Mouse (Mus musculus) layer of hippocampus, postnatal 10 days (tissue): ENCODE data around the gene Tcf12. TPM values are rescaled to one million over a fixed set of nuclear protein-coding genes. Genes with fewer than 3 reads are reported as not detected.

Experiments
- DNase-seq, 2 experiments: peaks; one replicate each; pipeline ENCODE4 v3.0.0; 2021; ENCODE audit warnings: low spot score in 2 of 2
- total RNA-seq, 2 experiments: library from RNA; stranded (reverse); gene quantifications; 2 replicates each; pipeline ENCODE4 v1.2.3; 2021

The Tcf12 gene
- total RNA-seq, 2 experiments from 2014 or later, result 57.4 to 64.2 TPM

DNA sequence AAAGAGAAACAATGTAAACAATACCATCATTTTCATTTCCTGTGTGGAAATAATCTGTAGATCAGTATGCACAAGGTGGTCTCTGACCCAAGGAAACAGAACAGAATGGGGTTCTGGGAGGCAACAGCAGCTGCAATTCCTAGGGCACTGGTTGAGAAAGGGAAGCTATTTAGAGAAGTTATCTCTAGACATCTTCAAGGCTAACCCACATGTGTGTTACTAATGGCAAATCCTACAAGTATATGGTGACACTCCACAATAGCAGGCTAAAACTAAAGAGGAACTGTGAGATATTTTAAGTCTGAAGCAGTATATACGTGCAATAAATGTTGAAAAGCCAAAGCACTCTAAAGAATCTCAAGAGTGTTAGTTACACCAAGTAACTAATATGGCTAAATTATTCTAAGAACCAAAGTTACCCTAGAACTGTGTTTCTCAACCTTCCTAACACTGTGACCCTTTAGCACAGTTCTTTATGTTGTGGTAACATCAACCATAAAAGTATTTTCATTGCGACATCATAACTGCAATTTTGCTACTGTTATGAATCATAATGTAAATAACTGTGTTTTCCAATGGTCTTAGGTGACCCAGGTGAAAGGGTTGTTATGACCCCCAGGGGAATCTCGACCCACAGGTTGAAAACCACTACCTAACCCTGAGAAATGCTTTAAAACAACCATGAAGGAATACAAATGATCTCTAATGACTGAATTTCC lies 22.6 kb downstream of the Tcf12 start:
- no peak for DNase-seq

DNA sequence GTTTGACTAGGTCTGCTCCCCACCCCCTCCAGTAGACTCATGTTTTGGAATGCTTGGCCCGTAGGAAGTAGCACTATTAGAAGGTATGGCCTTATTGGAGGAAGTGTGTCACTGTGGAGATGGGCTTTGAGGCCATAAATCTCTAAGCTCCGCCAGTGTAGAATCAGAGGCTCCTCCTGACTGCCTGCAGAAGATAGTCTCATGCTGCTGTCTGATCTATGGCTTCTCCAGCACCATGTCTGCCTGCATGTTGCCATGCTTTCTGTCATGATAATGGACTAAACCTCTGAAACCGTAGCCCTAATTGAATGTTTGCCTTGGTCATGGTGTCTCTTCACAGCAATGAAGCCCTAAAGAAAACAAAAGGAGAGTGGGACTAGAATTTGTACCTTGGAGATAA lies 26.7 kb downstream of the Tcf12 start:
- no peak for DNase-seq

DNA sequence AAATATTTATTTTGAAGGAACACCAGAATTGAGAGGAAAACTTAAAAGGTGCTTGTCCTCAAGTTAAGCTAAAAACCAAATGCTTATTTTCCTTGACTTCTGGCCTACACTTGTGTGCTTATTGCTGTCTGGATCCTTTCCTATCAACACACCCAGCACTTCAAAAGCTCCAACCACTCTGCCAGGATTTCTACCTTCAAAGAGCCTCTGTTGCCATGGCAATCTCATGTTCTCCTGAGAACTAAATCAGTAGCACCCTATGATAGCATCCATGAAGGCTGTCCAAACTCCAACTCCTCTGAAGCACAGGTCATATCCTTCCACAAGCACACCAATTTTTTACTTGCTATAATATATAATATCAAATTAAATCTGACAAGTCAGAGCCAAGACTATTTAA lies 27.5 kb downstream of the Tcf12 start:
- DNase-seq, result no peak

DNA sequence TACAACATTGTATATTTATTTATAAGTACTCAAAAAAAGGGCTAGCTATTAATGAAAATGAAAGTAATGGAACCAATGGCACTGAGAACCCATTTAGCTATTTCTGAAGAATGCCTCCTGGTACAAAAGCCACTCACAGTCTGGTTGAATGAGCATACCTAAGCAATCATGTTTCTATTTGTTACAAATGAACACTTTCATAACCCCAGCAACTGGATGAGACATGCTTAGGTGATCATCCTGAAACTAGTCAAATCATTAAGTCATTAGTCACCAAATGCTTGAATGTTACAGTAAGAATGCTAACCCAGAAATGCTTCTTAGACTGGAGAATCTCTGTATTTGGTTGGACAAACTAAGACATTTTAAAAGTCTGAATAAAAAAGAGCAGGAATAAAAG lies 35.5 kb downstream of the Tcf12 start:
- DNase-seq, result no peak

DNA sequence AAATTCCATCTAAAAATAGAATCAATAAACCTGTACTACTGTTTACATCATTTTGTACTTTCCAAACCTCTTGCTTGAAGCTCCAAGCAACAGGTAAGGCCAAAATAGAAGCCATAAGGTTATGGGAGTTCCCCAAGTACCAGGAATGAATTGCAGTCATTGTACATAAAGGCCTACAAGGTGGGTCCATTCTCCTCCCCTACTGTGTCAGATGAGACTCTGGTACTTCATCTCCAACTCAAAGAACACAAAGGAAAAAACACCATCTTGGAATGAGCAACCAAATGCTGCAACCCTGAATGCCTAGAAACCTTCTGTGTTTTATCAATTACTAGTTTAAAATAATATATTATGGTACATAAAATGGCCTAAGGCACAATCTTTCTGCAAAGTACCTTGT lies 45.5 kb downstream of the Tcf12 start:
- no peak for DNase-seq

DNA sequence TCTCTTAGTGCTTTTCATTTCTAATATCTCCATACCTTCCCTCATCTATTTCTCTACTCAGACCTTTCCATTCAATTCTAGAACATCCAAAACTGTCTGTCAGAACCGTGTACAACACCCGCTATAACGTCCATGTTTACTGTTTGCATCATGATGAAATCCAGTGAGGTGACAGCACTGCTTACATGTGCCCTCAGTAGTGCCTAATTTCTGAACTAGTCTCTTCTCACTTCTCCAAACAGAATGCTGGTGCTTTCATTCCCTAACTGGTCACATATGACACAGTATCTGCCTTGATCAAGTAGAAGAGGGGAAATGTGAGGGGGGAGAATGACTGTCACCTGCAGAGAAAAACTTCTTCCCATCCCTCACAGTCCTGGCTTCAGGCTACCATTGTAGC lies 58.5 kb downstream of the Tcf12 start:
- DNase-seq, result no peak

DNA sequence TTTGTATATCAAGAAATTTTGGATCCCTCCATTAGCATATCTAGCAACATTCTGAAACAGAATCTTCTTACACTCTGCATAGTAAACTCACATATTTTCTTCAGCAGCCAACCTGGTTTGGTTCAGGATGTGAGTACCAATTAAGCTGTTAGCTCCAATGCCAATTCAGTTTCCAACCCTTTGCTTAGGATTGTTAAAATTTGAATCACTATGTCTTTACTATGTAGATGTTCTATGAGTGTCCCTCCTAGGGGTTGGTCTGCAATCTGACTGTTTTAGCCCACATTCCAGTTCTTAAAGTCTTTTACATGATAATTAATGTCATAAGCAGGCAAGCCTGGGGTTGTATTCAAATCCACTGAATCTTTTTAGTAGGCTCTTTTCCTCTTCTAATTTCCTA lies 71.5 kb downstream of the Tcf12 start:
- no peak for DNase-seq

DNA sequence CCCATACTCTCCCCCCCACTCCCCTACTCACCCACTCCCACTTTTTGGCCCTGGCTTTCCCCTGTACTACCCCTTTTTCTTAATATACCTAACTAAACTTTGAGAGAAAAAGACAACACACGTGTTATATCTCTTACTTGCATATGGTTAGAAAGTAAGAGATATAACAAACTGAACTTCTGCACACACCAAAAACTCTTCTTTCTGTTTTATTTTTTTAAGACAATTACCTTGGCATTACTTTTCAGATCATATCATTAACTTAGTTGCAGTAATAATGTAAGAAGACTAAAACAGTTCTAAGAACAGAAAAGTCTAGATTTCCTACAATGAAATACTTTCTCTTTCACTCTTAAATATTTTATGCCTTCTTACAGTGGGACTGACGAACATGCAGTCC lies 72.3 kb downstream of the Tcf12 start:
- no peak for DNase-seq

DNA sequence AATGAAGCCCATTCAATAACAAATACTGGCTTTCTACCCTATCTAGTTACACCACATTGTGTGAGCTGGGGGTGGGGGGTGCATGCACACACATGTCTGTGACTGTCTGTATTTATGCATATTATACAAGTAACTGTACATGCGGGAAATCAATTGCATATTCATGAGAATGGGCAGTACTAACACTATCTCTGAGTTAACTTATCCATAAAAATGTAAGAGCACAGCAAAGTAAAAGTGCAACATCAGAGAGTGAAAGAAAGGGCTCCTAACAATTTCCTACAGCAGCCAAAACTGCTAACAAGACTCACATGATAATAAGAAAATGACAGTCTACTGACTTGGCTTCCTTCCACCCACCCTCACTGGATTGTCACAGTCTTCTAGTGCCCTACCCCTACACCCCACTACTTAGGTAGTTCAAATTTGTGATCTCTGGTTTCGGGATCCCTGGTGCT lies 74.6 kb downstream of the Tcf12 start:
- DNase-seq, result no peak

DNA sequence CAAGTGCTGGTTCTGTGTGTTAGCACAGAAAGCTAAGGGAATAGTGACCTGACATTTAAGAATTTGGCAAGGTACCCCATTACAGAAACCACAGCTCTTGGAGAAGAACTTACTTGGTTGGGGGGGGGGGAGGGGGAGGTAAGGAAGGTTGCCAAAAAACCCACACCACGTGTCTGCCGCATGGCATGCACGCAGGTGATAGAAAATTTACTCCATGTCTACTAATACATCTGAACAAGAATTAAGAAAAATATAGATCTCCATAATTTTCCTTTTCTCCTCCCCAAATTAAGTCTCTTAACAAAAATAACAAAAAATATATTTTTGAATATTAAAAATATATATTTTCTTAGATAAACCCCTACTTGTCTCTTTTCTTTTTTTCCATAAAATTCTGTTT lies 75.4 kb downstream of the Tcf12 start:
- no peak for DNase-seq

DNA sequence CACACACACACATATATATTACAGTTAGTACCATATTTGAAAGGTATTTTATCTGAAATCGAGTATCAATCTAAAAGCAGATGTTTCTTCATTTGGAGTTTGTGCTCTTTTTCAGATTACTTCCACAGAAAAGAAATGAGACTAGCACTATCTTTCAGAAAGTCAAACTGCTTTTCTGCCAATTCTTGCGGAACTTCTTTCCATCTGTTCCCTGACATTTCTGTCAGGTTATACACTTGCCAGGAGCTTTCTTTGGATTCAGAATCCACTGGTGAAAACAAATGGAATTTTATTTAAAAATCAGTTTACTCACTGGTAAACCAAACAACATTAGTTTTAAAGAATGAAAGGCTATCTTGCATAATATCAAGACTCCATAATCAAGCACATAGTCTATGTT lies 78.4 kb downstream of the Tcf12 start:
- no peak for DNase-seq

DNA sequence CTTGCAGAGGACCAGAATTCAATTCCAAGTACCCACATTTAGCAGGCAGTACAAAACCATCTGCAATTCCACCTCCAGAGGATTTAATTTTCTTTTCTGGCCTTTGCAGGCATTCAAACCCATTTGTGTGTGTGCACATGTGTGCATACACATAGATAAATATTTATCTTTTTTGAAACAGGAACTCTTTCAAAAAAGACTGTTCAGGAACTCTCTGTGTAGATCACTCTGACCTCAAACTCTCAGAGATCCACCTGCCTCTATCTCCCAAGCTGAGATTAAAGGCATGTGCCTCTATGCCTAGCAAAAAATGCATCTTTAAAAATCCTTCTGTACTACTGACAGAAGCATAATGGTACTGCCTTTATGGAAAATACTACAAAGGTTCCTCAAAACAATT lies 81.4 kb downstream of the Tcf12 start:
- DNase-seq, result no peak

DNA sequence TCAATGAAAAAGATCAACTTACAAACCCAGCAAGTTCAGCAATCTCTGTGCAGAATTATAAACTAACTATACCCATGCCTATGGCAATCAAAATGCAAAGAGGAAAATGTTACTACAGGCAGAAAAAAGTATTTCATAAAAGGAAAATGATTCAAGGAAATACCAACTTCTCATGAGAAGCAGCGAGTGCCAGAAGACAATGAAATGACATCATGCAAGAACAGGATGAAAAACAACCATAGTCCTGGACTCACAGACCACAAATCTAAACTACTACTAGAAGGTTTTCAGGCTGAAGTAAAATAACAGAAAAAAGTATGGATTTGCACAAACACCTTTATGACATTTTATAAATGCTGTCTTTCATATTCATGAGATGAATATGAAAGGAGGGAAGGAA lies 82.1 kb downstream of the Tcf12 start:
- no peak for DNase-seq

DNA sequence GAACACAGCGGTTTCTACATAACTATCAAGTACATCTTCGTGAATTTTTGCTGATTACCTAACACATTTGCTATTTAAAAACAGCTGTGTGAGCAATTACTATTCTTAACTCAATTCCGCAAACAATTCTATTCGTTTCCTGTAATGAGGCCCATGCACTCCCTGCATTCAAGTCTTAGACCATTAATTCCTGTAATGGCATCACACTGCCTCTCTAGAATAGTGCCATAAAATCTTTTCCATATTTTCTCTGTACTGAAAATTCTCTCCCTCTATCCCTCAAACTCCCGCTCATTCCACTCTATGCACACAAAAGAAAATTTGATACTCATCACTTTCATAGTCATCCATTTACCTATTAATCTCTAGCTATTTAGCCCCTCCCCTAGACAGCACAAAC lies 88.4 kb downstream of the Tcf12 start:
- no peak for DNase-seq

DNA sequence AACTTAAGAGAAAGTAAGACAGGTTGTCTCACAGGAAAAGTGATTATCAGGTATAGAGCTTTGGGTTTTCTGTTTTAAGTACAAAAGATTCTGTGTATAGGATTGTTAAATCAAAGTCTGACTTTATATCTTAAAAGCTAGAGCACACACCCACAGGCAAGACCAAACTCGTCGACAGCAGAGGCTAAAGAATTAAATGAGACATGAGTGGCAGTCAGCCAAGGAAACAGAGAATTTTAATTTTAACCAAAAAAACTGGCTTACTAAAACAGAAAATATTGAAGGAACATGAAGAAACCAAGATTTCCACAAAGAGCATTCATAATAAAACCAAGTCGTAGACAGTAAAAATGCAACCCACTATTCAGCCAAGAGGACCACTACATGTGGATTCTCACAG lies 90.2 kb downstream of the Tcf12 start:
- no peak for DNase-seq

DNA sequence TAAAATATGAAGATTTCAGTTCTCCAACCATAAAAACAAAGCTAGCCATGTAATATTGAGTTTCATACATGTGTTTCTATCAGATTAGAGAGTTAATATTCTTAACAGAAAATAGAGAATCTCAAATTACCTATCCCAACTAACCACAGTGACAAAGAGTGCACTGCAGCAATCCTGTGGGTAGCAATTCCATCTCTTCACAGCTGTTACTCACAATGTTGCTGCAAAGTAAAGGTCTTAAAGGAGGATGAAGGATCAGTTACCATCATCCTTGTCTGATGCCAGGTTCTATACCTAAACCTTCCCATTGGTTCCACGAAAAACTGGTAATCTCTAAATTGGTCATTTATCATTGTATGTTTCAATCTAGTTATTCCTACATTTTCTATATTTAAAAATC lies 95.7 kb downstream of the Tcf12 start:
- DNase-seq, result no peak

DNA sequence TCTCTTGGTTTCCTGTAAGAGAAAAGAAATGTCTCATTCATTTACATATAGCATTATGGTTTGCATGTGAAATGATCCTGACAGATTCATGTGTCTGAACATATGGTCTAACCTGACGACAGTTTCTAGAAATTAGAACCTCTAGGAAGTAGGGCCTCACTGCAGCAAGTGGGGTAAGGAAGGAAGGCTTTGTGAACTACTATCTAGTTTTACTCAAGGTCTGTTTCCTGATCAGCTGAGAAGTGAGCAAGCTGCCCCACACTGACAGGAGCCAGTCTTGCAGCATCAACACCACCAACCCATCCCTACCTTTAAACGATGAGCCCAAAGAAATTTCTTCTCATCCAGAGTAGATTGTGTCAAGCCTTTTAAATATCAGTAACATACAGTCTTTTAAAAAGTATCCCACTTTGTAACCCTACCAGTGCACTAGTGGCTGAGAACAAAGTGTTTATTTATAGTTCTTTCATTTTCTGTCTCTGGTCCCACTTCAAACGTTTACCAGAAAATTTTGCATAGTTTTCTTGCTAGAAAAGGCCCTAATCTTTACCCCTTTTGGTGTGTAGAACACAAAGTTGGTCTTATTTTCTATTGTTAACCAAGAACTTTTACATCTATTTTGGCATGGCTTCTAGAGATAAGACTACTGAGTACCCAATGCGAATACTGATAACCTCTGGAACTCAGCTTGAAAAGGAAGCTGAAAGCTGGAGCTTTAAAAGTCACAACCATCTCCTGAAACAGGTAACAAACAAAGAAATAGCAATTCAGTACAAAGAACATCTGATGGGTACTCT lies 96.9 kb downstream of the Tcf12 start:
- DNase-seq, result no peak

DNA sequence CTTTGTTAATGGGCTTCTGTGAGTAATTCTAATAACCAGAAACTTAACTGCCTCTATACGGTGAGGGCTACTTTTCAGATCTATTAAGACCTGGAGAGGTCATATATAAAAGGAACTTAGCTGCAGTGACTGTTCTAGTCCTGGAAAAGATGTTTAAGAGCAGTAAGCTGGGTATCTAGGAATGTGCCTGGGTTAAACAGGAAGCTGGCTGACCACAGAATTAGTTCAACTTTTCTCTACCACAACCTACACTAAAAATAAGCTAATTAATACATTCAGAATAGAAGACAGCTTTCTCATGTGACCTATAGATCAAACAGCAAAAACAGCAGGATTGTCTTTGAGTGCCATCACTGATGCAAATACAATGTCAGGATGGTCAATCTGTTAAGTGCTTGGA lies 98.1 kb downstream of the Tcf12 start:
- no peak for DNase-seq

DNA sequence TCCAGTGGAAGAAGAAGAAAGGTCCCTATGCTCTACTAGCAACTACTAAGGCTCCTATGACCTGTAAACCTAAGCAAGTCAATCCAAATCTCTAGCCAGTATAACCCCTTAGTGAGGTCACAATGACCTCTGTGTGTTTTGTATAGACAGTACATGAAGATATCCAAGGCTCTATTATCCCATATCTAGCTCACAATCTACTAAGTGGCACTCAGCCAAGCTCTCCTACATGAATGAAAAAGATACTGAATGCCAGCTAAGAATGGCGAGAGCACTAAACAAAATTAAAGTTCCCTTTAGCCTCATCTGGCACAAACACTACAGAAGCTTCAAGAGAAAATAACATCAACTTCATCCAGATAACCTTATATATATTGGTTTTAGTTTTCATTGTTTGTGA lies 103.0 kb downstream of the Tcf12 start:
- no peak for DNase-seq

DNA sequence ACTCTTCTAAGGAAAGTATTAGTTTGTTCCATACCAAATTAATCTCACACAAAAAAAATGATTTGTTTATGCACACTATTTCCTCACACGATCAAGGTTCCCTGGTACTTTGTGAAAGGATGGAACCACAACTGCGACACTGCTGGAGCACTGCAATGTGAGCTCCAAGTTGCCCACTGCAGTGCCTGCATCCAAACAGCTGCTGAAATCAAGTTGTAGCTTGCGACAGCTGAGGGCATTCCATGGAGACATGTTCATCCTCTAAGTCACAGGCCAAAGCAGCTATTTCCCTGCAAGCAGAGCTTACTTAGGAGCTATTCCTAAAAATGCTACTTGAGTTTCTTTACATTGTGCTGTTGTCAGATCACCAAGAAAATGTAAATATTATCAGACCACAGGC lies 120.5 kb downstream of the Tcf12 start:
- DNase-seq, result no peak

DNA sequence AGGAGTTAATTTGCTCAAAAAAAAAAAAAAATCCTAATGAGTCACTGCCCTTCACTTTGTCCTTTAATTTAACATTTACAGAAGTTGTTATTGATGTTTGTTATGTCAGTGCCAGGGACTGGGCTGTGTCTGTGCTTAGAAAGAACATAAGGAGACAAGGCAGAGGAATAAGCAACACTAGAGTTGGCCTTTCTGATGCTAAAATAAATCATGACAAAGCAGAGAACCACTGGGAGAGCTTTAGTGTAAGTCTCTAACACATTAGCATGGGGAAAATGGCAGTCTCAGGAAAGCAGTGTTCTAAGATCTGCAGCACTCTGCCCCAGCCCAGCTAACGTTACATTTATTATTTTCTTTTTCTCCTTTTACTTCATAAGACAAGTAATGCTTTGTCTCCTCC lies 121.3 kb downstream of the Tcf12 start:
- no peak for DNase-seq

DNA sequence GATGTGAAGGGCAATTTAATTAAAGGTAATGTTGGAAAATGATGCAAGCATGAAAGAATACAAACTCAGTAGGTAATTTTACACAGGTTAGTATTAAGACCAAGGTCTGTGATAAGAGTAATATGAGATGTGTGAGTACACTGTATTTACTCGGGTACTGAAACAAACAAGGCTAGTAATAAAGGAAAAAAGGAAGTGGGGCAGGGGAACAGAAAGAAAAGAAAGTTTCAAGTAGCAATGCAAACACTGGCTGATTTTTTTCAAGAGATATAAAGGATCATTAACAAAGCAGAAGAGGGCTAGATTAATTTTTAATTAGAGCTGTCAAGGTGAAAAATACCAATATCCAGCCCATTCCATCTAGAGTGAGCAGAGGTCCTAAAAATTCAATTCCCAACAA lies 122.0 kb downstream of the Tcf12 start:
- DNase-seq, result no peak

DNA sequence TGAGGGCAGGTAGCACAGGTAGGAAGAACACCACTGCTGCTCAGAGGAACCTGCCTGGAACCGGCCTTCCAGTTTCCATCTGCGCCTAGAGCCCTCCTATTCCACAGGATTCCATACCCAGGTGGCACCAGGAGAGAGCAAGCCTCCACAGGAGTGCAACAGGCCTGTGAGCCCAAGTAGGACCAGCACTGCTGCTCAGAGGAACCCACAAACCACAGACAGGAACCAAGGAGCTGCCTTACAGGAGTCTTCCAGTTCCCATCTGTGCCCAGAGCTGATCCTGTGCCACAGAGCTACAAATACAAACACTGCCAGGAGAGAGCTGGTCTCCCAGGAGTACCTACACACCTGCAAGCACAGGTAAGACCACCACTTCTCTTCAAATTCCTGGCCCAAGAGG lies 125.0 kb downstream of the Tcf12 start:
- no peak for DNase-seq
